Mouse (Mus musculus) embryonic facial prominence, embryonic 14.5 days (tissue): ENCODE data around the gene Rgcc. TPM values are rescaled to one million over a fixed set of nuclear protein-coding genes. Genes with fewer than 3 reads are reported as not detected.

Experiments used
- ATAC-seq: fragments of 200-750 bp; cut with Nextera tagmentation; 2 replicates; pipeline ENCODE4 v1.8.0; 2017; ENCODE audit warnings: low read depth, moderate number of reproducible peaks, moderate TSS enrichment
- DNase-seq: peaks from one replicate; pipeline ENCODE4 v3.0.0-alpha.2; 2015; ENCODE audit warnings: low spot score
- H3K27ac ChIP-seq: fragments of 300-500 bp; sonication (generic); replicated peaks from 2 replicates; pipeline ENCODE4 v1.5.1; 2014; ENCODE audit warnings: low read depth, mild to moderate bottlenecking, low read length, moderate library complexity
- H3K27me3 ChIP-seq: fragments of 300-500 bp; sonication (generic); replicated peaks from 2 replicates; pipeline ENCODE4 v1.6.1; 2014; ENCODE audit warnings: low read length; ENCODE audit not compliant: control insufficient read depth, insufficient read depth
- H3K36me3 ChIP-seq: fragments of 300-500 bp; sonication (generic); 2 replicates; pipeline ENCODE4 v1.6.1; 2014; ENCODE audit warnings: low read length, mixed read lengths; ENCODE audit not compliant: control insufficient read depth, insufficient read depth
- H3K4me1 ChIP-seq: fragments of 300-500 bp; sonication (generic); 2 replicates; pipeline ENCODE4 v1.6.1; 2014; ENCODE audit warnings: antibody characterized with exemption, low read length; ENCODE audit not compliant: control insufficient read depth, insufficient read depth
- H3K4me2 ChIP-seq: fragments of 300-500 bp; sonication (generic); 2 replicates; pipeline ENCODE4 v1.6.1; 2014; ENCODE audit warnings: low read depth, mild to moderate bottlenecking, low read length, moderate library complexity, mixed read lengths
- H3K4me3 ChIP-seq: fragments of 300-500 bp; sonication (generic); 2 replicates; pipeline ENCODE4 v1.5.1; 2014; ENCODE audit warnings: low read depth, mild to moderate bottlenecking, low read length
- H3K9ac ChIP-seq: fragments of 300-500 bp; sonication (generic); 2 replicates; pipeline ENCODE4 v1.6.1; 2014; ENCODE audit warnings: low read depth, mild to moderate bottlenecking, low read length, moderate library complexity, mixed read lengths
- H3K9me3 ChIP-seq: fragments of 300-500 bp; sonication (generic); 2 replicates; pipeline ENCODE4 v1.6.1; 2016; ENCODE audit warnings: low read length; ENCODE audit not compliant: control insufficient read depth
- WGBS: fragments of 180-500 bp; shearing (Covaris S2); extraction: QIAGEN DNeasy Blood & Tissue Kit; methylation state at CpG from one replicate; pipeline ENCODE4 v1.1.7; 2014; 5-methylcytosine and 5-hydroxymethylcytosine counted together
- polyA plus RNA-seq: library from polyadenylated mRNA; unstranded; fragments of >200 nt; fragmentation: Nextera tagmentation; extraction: Ambion mirVana; gene quantifications from 2 replicates; pipeline ENCODE4 v1.2.1, GENCODE M21; 2014

Rgcc gene
- polyA plus RNA-seq, 1 experiment from 2014 or later = 89.5 TPM

GRCm38 (mm10) chr14:79272188-79272694 is 29.2 kb downstream of the Rgcc start:
- no peaks in the 10 kb centered on the region for H3K9me3 ChIP-seq
- 85% methylated on average over 3 of the region's 3 CpGs for WGBS
- DNase-seq (no peak), ATAC-seq (no peak)
- H3K27ac ChIP-seq = no peak overlapping the region
- no peaks in the 10 kb centered on the region for H3K36me3 ChIP-seq
- H3K4me3 ChIP-seq = no peak overlapping the region
- H3K9ac ChIP-seq = no peak overlapping the region
- H3K4me2 ChIP-seq = no peak overlapping the region
- peaks cover 11% of the 10 kb centered on the region; the same call in 1 of the 2 replicates for H3K4me1 ChIP-seq
- H3K27me3 ChIP-seq = no peaks in the 10 kb centered on the region

GRCm38 (mm10) chr14:79269551-79269950 is 31.9 kb downstream of the Rgcc start:
- no peak overlapping the region for H3K27ac ChIP-seq
- DNase-seq = peak; percentile 82

GRCm38 (mm10) chr14:79267878-79268277 is 33.6 kb downstream of the Rgcc start:
- DNase-seq = no peak
- no peaks in the 10 kb centered on the region for H3K27me3 ChIP-seq
- no peak overlapping the region for H3K4me2 ChIP-seq
- no peak for ATAC-seq
- peaks cover 6% of the 10 kb centered on the region; the same call in 1 of the 2 replicates for H3K4me1 ChIP-seq
- 83% methylated on average over 10 of the region's 10 CpGs for WGBS
- H3K27ac ChIP-seq = no peak overlapping the region
- H3K9ac ChIP-seq = no peak overlapping the region
- no peaks in the 10 kb centered on the region for H3K36me3 ChIP-seq
- H3K9me3 ChIP-seq = no peaks in the 10 kb centered on the region
- H3K4me3 ChIP-seq = no peak overlapping the region

More at GRCm38 (mm10) chr14:79269551-79269950, 31.9 kb downstream of the Rgcc start:
- Histone ChIP-seq H3K36me3 (no peaks in the 10 kb centered on the region), H3K4me1 (peaks cover 6% of the 10 kb centered on the region; the same call in 1 of the 2 replicates), H3K27me3 (no peaks in the 10 kb centered on the region), H3K4me3 (no peak overlapping the region), H3K9ac (no peak overlapping the region), H3K9me3 (no peaks in the 10 kb centered on the region), H3K4me2 (no peak overlapping the region)
- 76% methylated on average over 1 of the region's 1 CpGs for WGBS
- ATAC-seq = no peak

GRCm38 (mm10) chr14:79267382-79267781 is 34.1 kb downstream of the Rgcc start:
- H3K27ac ChIP-seq = no peak overlapping the region
- 59% methylated on average over 1 of the region's 1 CpGs for whole genome bisulfite sequencing
- DNase-seq = no peak
- no peak for ATAC-seq
- no peaks in the 10 kb centered on the region for H3K36me3 ChIP-seq
- no peak overlapping the region for H3K4me3 ChIP-seq
- H3K4me1 ChIP-seq = peaks cover 6% of the 10 kb centered on the region; the same call in 1 of the 2 replicates
- no peak overlapping the region for H3K4me2 ChIP-seq
- no peaks in the 10 kb centered on the region for H3K27me3 ChIP-seq
- H3K9me3 ChIP-seq = no peaks in the 10 kb centered on the region
- H3K9ac ChIP-seq = no peak overlapping the region

DNA sequence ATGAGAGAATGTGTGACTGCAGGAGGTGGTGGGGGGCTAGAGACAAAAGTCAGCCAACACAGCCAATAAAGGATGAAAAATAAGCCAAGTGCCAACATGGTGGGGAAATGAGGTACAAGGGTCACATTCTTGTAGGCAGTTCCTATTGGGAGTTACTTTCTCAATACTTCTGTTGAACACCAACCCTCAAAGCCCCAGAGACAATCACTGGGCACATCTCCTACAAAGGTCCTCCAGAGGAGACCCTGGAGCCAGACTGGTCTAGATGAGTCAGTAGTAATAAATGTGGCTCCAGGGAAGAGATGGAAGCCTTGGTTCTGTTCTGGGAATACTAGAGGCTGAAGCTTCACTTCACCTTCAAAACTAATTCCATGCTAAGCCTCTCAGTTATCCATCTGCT is 35.0 kb downstream of the Rgcc start:
- no peaks in the 10 kb centered on the region for H3K27me3 ChIP-seq
- no peaks in the 10 kb centered on the region for H3K9me3 ChIP-seq
- no peaks in the 10 kb centered on the region for H3K36me3 ChIP-seq
- no peak overlapping the region for H3K9ac ChIP-seq
- peaks cover 6% of the 10 kb centered on the region; the same call in 1 of the 2 replicates for H3K4me1 ChIP-seq
- ATAC-seq (no peak), DNase-seq (no peak)
- no peak overlapping the region for H3K27ac ChIP-seq
- no peak overlapping the region for H3K4me3 ChIP-seq
- no peak overlapping the region for H3K4me2 ChIP-seq

GRCm38 (mm10) chr14:79265738-79266137 is 35.7 kb downstream of the Rgcc start:
- no peak for ATAC-seq
- DNase-seq = no peak
- no peak overlapping the region for H3K9ac ChIP-seq
- no peaks in the 10 kb centered on the region for H3K9me3 ChIP-seq
- H3K4me1 ChIP-seq = peaks cover 6% of the 10 kb centered on the region; the same call in 1 of the 2 replicates
- H3K4me2 ChIP-seq = no peak overlapping the region
- H3K27me3 ChIP-seq = no peaks in the 10 kb centered on the region
- H3K27ac ChIP-seq = no peak overlapping the region
- H3K36me3 ChIP-seq = no peaks in the 10 kb centered on the region
- H3K4me3 ChIP-seq = no peak overlapping the region
- WGBS = 84% methylated on average over 6 of the region's 6 CpGs

- Histone ChIP-seq H3K36me3 (no peaks in the 10 kb centered on the region), H3K27me3 (no peaks in the 10 kb centered on the region), H3K9me3 (no peaks in the 10 kb centered on the region), H3K4me2 (no peak overlapping the region), H3K4me1 (no peaks in the 10 kb centered on the region), H3K4me3 (no peak overlapping the region), H3K9ac (no peak overlapping the region), H3K27ac (no peak overlapping the region)
- ATAC-seq (no peak), DNase-seq (no peak)
- WGBS = 83% methylated on average over 3 of the region's 3 CpGs
Measured at GRCm38 (mm10) chr14:79263321-79263720, 38.1 kb downstream of the Rgcc start.

DNA sequence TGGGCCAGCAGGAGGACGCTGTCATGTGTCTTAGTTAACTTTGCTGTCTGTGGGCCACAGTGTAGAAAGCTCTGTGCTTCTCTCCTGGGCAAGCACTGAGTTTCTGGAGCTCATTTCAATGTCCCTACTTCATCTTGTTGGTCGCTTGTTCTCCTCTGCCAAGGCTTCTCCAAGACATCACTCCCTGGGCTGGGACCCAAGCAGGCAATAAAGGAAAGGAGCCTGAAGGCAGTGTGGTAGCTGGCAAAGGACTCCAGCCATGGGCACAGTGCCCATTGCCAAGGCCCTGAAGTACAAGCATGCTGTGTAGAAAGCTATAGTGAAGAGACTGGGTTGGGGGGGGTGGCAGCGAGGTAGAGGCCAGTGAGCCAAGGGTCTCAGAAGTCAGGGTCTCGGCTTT is 38.8 kb downstream of the Rgcc start:
- ATAC-seq (no peak), DNase-seq (no peak)
- no peaks in the 10 kb centered on the region for H3K4me1 ChIP-seq
- H3K9ac ChIP-seq = no peak overlapping the region
- H3K4me3 ChIP-seq = no peak overlapping the region
- no peaks in the 10 kb centered on the region for H3K27me3 ChIP-seq
- H3K4me2 ChIP-seq = no peak overlapping the region
- no peaks in the 10 kb centered on the region for H3K9me3 ChIP-seq
- H3K36me3 ChIP-seq = no peaks in the 10 kb centered on the region
- no peak overlapping the region for H3K27ac ChIP-seq
- 83% methylated on average over 4 of the region's 4 CpGs for WGBS

GRCm38 (mm10) chr14:79259062-79259779 is 42.2 kb downstream of the Rgcc start:
- no peak overlapping the region for H3K27ac ChIP-seq
- H3K27me3 ChIP-seq = no peaks in the 10 kb centered on the region
- WGBS = 84% methylated on average over 10 of the region's 10 CpGs
- H3K4me1 ChIP-seq = no peaks in the 10 kb centered on the region
- DNase-seq (no peak), ATAC-seq (no peak)
- H3K4me2 ChIP-seq = no peak overlapping the region
- no peaks in the 10 kb centered on the region for H3K9me3 ChIP-seq
- no peak overlapping the region for H3K9ac ChIP-seq
- H3K36me3 ChIP-seq = no peaks in the 10 kb centered on the region
- no peak overlapping the region for H3K4me3 ChIP-seq
